27 mouse cellular contexts compared by ENCODE assay signal in genomic region chr9:64278665-64279310, GRCm38 (mm10). TPM values are rescaled to one million over a fixed set of nuclear protein-coding genes. Genes with fewer than 3 reads are reported as not detected.
DNase-seq lines count a peak whose midpoint lies in the region; TF ChIP-seq lines count a peak whose summit lies in the region.
"Had no signal": no experiment of that assay in that cellular context is flagged by ENCODE, and none has a peak within 500 bp of the region (broad histone marks: within the 10 kb centered on the region; RNA-seq: fewer than 3 reads in every experiment).

No protein-coding gene starts in this region.

- intact Hi-C loops in gastrocnemius, adult 2 months (cut with DNase I) = no loop called here
- intact Hi-C loops in gastrocnemius, postnatal 14 days (cut with DNase I; ENCODE audit: low total_unique reads) = no loop called here

- H3K4me3 ChIP-seq in gastrocnemius, adult 2 months = no peak overlapping the region
- H3K4me3 ChIP-seq: embryonic facial prominence, embryonic 10.5 days; forebrain, embryonic 15.5 days; heart, embryonic 12.5 days; limb, embryonic 10.5 days; midbrain, embryonic 15.5 days; myocyte; neural tube, embryonic 15.5 days; stomach, embryonic 15.5 days had no signal

- peak; percentile 13; the same call in 1 of the 2 replicates for TF ChIP-seq CTCF in gastrocnemius, adult 2 months (IDR thresholded peaks at IDR 0.05)

- H3K27ac ChIP-seq in gastrocnemius, adult 2 months = no peak overlapping the region
- H3K27ac ChIP-seq: embryonic facial prominence, embryonic 10.5 days; forebrain, embryonic 15.5 days; limb, embryonic 10.5 days; midbrain, embryonic 15.5 days; neural tube, embryonic 15.5 days; stomach, embryonic 15.5 days had no signal

- no peak for DNase-seq in gastrocnemius, adult 2 months
- no peak for DNase-seq in gastrocnemius, postnatal 14 days
- DNase-seq in 3T3-L1 (ENCODE audit: low read depth, low spot score) = peak; percentile 16
- DNase-seq in ES-CJ7 (ENCODE audit: low read depth, low spot score) = peak; percentile 62
- DNase-seq in naive thymus-derived CD4-positive, alpha-beta T cell, adult 2 months (ENCODE audit: low read depth) = peak; percentile 32
- no peak for DNase-seq in urinary bladder, adult 2 months (ENCODE audit: low spot score)
- DNase-seq in lung, postnatal 10 days = no peak
- DNase-seq: adrenal gland, postnatal 36 days; cerebellum, adult 9-11 months; gastrocnemius, postnatal 25 days; heart, adult 18-20 months; heart, postnatal 10 days; kidney, adult 11 months; lung, adult 2 months; right cerebral cortex, adult 18-20 months; right cerebral cortex, postnatal 4 days; thymus, adult 18-20 months; thymus, postnatal 36 days had no signal

RNA-seq across cellular contexts. Expression of gene Tipin, which starts 2.6 kb away (rescaled TPM):
- total RNA-seq in gastrocnemius, adult 2 months (2021) = 10 to 100 TPM in 1 of 2 experiments, 1 to 10 TPM in 1; 7.9 to 10.3 TPM
- total RNA-seq in gastrocnemius, postnatal 14 days (2021) = 10 to 100 TPM; 12.3 to 17.6 TPM
- polyA plus RNA-seq in urinary bladder, adult 2 months (2012; rRNA removed) = 39.2 and 43.9 TPM in 2 replicates

RNA-seq across cellular contexts. Expression of gene Map2k1, which starts 25.4 kb away (rescaled TPM):
- 10 to 100 TPM; 52.8 to 55.7 TPM for total RNA-seq in gastrocnemius, adult 2 months (2021)
- total RNA-seq in gastrocnemius, postnatal 14 days (2021) = 10 to 100 TPM; 51.9 to 55.6 TPM
- polyA plus RNA-seq in urinary bladder, adult 2 months (2012; rRNA removed) = 63.7 and 67.4 TPM in 2 replicates

RNA-seq across cellular contexts. Expression of gene Uchl4, which starts 43.8 kb away (rescaled TPM):
- 1 to 10 TPM; 1.3 to 1.9 TPM for total RNA-seq in gastrocnemius, adult 2 months (2021)
- total RNA-seq in gastrocnemius, postnatal 14 days (2021) = 1 to 10 TPM; 2.2 to 2.5 TPM
- polyA plus RNA-seq in urinary bladder, adult 2 months (2012; rRNA removed) = 0.27 and 0.39 TPM in 2 replicates
- polyA plus RNA-seq: liver, adult 2 months; lung, adult 2 months had no signal

Comparison
In these comparisons a context has a peak if more than half of its experiments do, and no peak if none do; other contexts are left out.
1. DNase-seq: peak in 3T3-L1 (single experiment), ES-CJ7 (single experiment) and naive thymus-derived CD4-positive, alpha-beta T cell, adult 2 months (single experiment); none in gastrocnemius, adult 2 months (single experiment), gastrocnemius, postnatal 14 days (single experiment), urinary bladder, adult 2 months (single experiment) and lung, postnatal 10 days (single experiment).